Comparison of ENCODE assay signal across 17 mouse cellular contexts in the genomic region with DNA sequence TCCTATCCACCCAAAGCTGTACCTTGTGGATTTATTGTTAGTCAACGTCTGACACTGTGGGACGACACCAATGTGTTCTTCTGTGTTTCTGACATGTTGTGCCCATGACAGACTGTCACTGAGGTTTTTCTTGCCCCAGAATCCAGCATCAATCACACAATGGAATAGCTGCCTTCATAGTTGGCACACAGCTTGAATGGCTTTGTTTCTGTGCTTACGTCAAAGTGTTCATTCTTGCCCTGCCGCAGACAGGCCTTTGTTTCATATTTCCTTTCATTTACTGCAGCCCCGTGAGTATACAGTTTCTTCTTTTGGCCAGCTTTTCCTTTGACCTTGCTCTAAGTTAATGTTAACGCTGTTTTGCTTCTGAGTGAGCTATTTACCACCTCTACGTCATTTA.
DNase-seq lines count a peak whose midpoint lies in the region; ATAC-seq lines count a peak whose summit lies in the region.
"Had no signal": no experiment of that assay in that cellular context is flagged by ENCODE, and none has a peak within 500 bp of the region (broad histone marks: within the 10 kb centered on the region; RNA-seq: fewer than 3 reads in every experiment).

No protein-coding gene starts in this region.

- H3K27me3 ChIP-seq in forebrain, embryonic 15.5 days = no peaks in the 10 kb centered on the region
- H3K27me3 ChIP-seq in forebrain, embryonic 12.5 days = no peaks in the 10 kb centered on the region
- no peaks in the 10 kb centered on the region for H3K27me3 ChIP-seq in kidney, embryonic 16.5 days (ENCODE audit: insufficient read depth, low read length)
- H3K27me3 ChIP-seq: CH12.LX; limb, embryonic 12.5 days; liver, embryonic 13.5 days had no signal

- no peak overlapping the region for H3K4me3 ChIP-seq in forebrain, embryonic 15.5 days
- H3K4me3 ChIP-seq in forebrain, embryonic 12.5 days (replicated peaks) = no peak overlapping the region
- no peak overlapping the region for H3K4me3 ChIP-seq in kidney, embryonic 16.5 days (ENCODE audit: low read length)
- H3K4me3 ChIP-seq: heart, adult 2 months; limb, embryonic 12.5 days; liver, embryonic 13.5 days had no signal

- 19% methylated on average over 7 of the region's 7 CpGs for WGBS in forebrain, embryonic 15.5 days
- WGBS in forebrain, embryonic 12.5 days = 37% methylated on average over 7 of the region's 7 CpGs
- WGBS in kidney, embryonic 16.5 days = 68% methylated on average over 7 of the region's 7 CpGs

- H3K9me3 ChIP-seq in forebrain, embryonic 15.5 days = no peaks in the 10 kb centered on the region
- H3K9me3 ChIP-seq in forebrain, embryonic 12.5 days = no peaks in the 10 kb centered on the region
- H3K9me3 ChIP-seq in kidney, embryonic 16.5 days (ENCODE audit: low read length) = no peaks in the 10 kb centered on the region
- H3K9me3 ChIP-seq: limb, embryonic 12.5 days; liver, embryonic 13.5 days had no signal

- H3K4me2 ChIP-seq in forebrain, embryonic 15.5 days (replicated peaks) = no peak overlapping the region
- H3K4me2 ChIP-seq in forebrain, embryonic 12.5 days = no peak overlapping the region
- H3K4me2 ChIP-seq in kidney, embryonic 16.5 days (replicated peaks; ENCODE audit: low read depth, low read length) = no peak overlapping the region
- H3K4me2 ChIP-seq: limb, embryonic 12.5 days; liver, embryonic 13.5 days had no signal

- H3K4me1 ChIP-seq in forebrain, embryonic 15.5 days = 0 out of 2 replicates have a peak, but pooled peaks cover 7% of the 10 kb centered on the region
- H3K4me1 ChIP-seq in forebrain, embryonic 12.5 days = no peaks in the 10 kb centered on the region; the same call in 1 of the 2 replicates
- H3K4me1 ChIP-seq in kidney, embryonic 16.5 days (ENCODE audit: insufficient read depth, low read length) = no peaks in the 10 kb centered on the region
- H3K4me1 ChIP-seq: limb, embryonic 12.5 days; liver, embryonic 13.5 days had no signal

- H3K9ac ChIP-seq in forebrain, embryonic 15.5 days (replicated peaks) = no peak overlapping the region
- no peak overlapping the region for H3K9ac ChIP-seq in forebrain, embryonic 12.5 days
- H3K9ac ChIP-seq in kidney, embryonic 16.5 days (replicated peaks; ENCODE audit: low read length) = no peak overlapping the region
- H3K9ac ChIP-seq: limb, embryonic 12.5 days; liver, embryonic 13.5 days had no signal

- ATAC-seq in forebrain, embryonic 15.5 days (replicated peaks) = 0 out of 2 replicates have a peak, but pooled peaks have one; percentile 24
- ATAC-seq in forebrain, embryonic 12.5 days (ENCODE audit: low FRiP score) = no peak
- 0 out of 2 replicates have a peak, but pooled peaks have one; percentile 9 for ATAC-seq in kidney, embryonic 16.5 days (ENCODE audit: low FRiP score, low TSS enrichment)

- no peak overlapping the region for H3K27ac ChIP-seq in forebrain, embryonic 15.5 days (replicated peaks)
- H3K27ac ChIP-seq in forebrain, embryonic 12.5 days = no peak overlapping the region
- H3K27ac ChIP-seq in kidney, embryonic 16.5 days (ENCODE audit: low read length) = no peak overlapping the region
- H3K27ac ChIP-seq: heart, adult 2 months; limb, embryonic 12.5 days; liver, embryonic 13.5 days; stomach, postnatal 0 days had no signal

- no peaks in the 10 kb centered on the region for H3K36me3 ChIP-seq in forebrain, embryonic 15.5 days
- no peaks in the 10 kb centered on the region for H3K36me3 ChIP-seq in forebrain, embryonic 12.5 days (replicated peaks)
- H3K36me3 ChIP-seq in kidney, embryonic 16.5 days (ENCODE audit: insufficient read depth, low read length) = no peaks in the 10 kb centered on the region
- H3K36me3 ChIP-seq: limb, embryonic 12.5 days; liver, embryonic 13.5 days had no signal

- DNase-seq in kidney, postnatal 4 days = no peak
- DNase-seq in brain, adult 2 months (ENCODE audit: low read depth, low spot score) = peak; percentile 13
- DNase-seq in kidney, postnatal 10 days = peak; percentile 13
- DNase-seq in urinary bladder, adult 2 months (ENCODE audit: low spot score) = no peak
- no peak for DNase-seq in cerebellum, postnatal 10 days
- DNase-seq: cerebellum, adult 8-10 months; gastrocnemius, postnatal 25 days; heart, adult 2 months; heart, postnatal 36 days; liver, embryonic 13.5 days; right cerebral cortex, adult 18-20 months had no signal

Comparison
In these comparisons a context has a peak if more than half of its experiments do, and no peak if none do; other contexts are left out.
1. DNase-seq: peak in brain, adult 2 months (single experiment) and kidney, postnatal 10 days (single experiment); none in kidney, postnatal 4 days (0 of 2), urinary bladder, adult 2 months (single experiment) and cerebellum, postnatal 10 days (0 of 2).